Mouse (Mus musculus) CH12.LX (cell line): ENCODE measurements around the gene Zfand6. TPM values are rescaled to one million over a fixed set of nuclear protein-coding genes. Genes with fewer than 3 reads are reported as not detected.
A peak's percentile ranks its signal among the peaks of the same experiment; 100 is the strongest.

ENCODE experiments used
- DNase-seq: peaks from one replicate; pipeline ENCODE4 v3.0.0-alpha.2; 2013; ENCODE audit errors: extremely low read depth
- H3K27ac ChIP-seq: 2 replicates; pipeline ENCODE4 v1.5.1; 2012; ENCODE audit warnings: low read depth, mild to moderate bottlenecking, control low read depth, moderate library complexity; ENCODE audit not compliant: insufficient read depth
- H3K27me3 ChIP-seq: replicated peaks from 2 replicates; pipeline ENCODE3; 2012; ENCODE audit warnings: inconsistent platforms
- H3K36me3 ChIP-seq, 2 experiments: replicated peaks in 1 of 2; 2 replicates each; pipeline versions ENCODE3 to v1.6.1; 2012; ENCODE audit warnings: inconsistent platforms in 1 of 2, low read length in 1 of 2, mild to moderate bottlenecking in 1 of 2, mixed read lengths in 1 of 2, moderate library complexity in 1 of 2; ENCODE audit not compliant: control insufficient read depth in 1 of 2, insufficient read depth in 1 of 2
- H3K4me1 ChIP-seq, 2 experiments: 2 replicates each; pipeline ENCODE4 v1.6.1; 2012; ENCODE audit warnings: inconsistent platforms in 1 of 2, moderate library complexity in 1 of 2; ENCODE audit not compliant: insufficient read depth in 2 of 2, control insufficient read depth in 1 of 2
- H3K4me2 ChIP-seq: 2 replicates; pipeline ENCODE4 v1.6.1; 2012; ENCODE audit warnings: low read depth, mild to moderate bottlenecking, control low read depth; ENCODE audit not compliant: poor library complexity, insufficient read depth, severe bottlenecking
- H3K4me3 ChIP-seq, 3 experiments: fragments of 150-350 bp in 1 of 3; sonication (generic) in 1 of 3; replicated peaks in 1 of 3; 2 replicates each; pipeline versions ENCODE3 to v1.5.1; 2011 to 2012; ENCODE audit warnings: low read depth in 2 of 3, low read length in 2 of 3, mild to moderate bottlenecking in 2 of 3, moderate library complexity in 2 of 3, control low read depth in 1 of 3, improper control_type of control experiment in 1 of 3, inconsistent platforms in 1 of 3, mixed read lengths in 1 of 3; ENCODE audit not compliant: poor library complexity in 1 of 3
- H3K79me2 ChIP-seq: replicated peaks from 2 replicates; pipeline ENCODE4 v1.6.1; 2012; ENCODE audit warnings: mild to moderate bottlenecking, moderate library complexity; ENCODE audit not compliant: control insufficient read depth, poor library complexity, insufficient read depth, severe bottlenecking; ENCODE audit errors: extremely low read depth
- H3K9ac ChIP-seq: 2 replicates; pipeline ENCODE4 v1.6.1; 2012; ENCODE audit warnings: low read depth, mild to moderate bottlenecking, control low read depth, moderate library complexity; ENCODE audit not compliant: insufficient read depth
- H3K9me3 ChIP-seq: replicated peaks from 2 replicates; pipeline ENCODE3; 2012; ENCODE audit warnings: low read length, inconsistent platforms, mixed read lengths
- ELF1 ChIP-seq: IDR thresholded peaks from 2 replicates; pipeline ENCODE4 v1.6.1; 2014; ENCODE audit warnings: low read depth, mild to moderate bottlenecking, inconsistent platforms, low read length, improper control_type of control experiment
- MAZ ChIP-seq: IDR thresholded peaks from 2 replicates; pipeline ENCODE4 v1.6.1; 2012; ENCODE audit warnings: low read depth, mild to moderate bottlenecking, inconsistent platforms, low read length, improper control_type of control experiment, moderate library complexity
- MXI1 ChIP-seq: IDR thresholded peaks from 2 replicates; pipeline ENCODE4 v1.6.1; 2011; ENCODE audit warnings: mild to moderate bottlenecking, low read depth, low read length, improper control_type of control experiment
- PAX5 ChIP-seq: IDR thresholded peaks from 2 replicates; pipeline ENCODE4 v1.6.1; 2012; ENCODE audit warnings: low read length, inconsistent platforms, mixed read lengths
- RAD21 ChIP-seq: IDR thresholded peaks from 2 replicates; pipeline ENCODE4 v1.6.1; 2011; ENCODE audit warnings: low read depth, mild to moderate bottlenecking, low read length, improper control_type of control experiment, moderate library complexity
- SIN3A ChIP-seq: IDR thresholded peaks from 2 replicates; pipeline ENCODE4 v1.6.1; 2012; ENCODE audit warnings: low read length, improper control_type of control experiment, inconsistent platforms
- TBP ChIP-seq: conservative IDR thresholded peaks from 2 replicates; pipeline ENCODE4 v1.6.1; 2011; ENCODE audit warnings: low read depth, low read length, improper control_type of control experiment
- TCF12 ChIP-seq: IDR thresholded peaks from 2 replicates; pipeline ENCODE4 v1.6.1; 2014; ENCODE audit warnings: low read depth, mild to moderate bottlenecking, inconsistent platforms, low read length, improper control_type of control experiment
- USF1 ChIP-seq: IDR thresholded peaks from 2 replicates; pipeline ENCODE4 v1.6.1; 2014; ENCODE audit warnings: low read depth, mild to moderate bottlenecking, inconsistent platforms, low read length, improper control_type of control experiment
- USF2 ChIP-seq: conservative IDR thresholded peaks from 2 replicates; pipeline ENCODE4 v1.6.1; 2011; ENCODE audit warnings: low read depth, low read length, improper control_type of control experiment
- ZC3H11A ChIP-seq: IDR thresholded peaks from 2 replicates; pipeline ENCODE4 v1.6.1; 2012; ENCODE audit warnings: low read depth, mild to moderate bottlenecking, inconsistent platforms, low read length, improper control_type of control experiment
- dilution Hi-C: fragments of 300-500 bp; cut with MboI; formaldehyde crosslinking; loops from 2 replicates; pipeline ENCODE4 v1.14.3; 2020; ENCODE audit warnings: low sequenced_read_pairs; ENCODE audit not compliant: extremely low pct_unique_long_range_greater_than_20kb, extremely low pct_ligation_motif_present
- in situ Hi-C: fragments of 300-500 bp; cut with MboI; formaldehyde crosslinking; loops from 3 replicates; pipeline ENCODE4 v1.14.3; 2019; ENCODE audit warnings: low sequenced_read_pairs, low pct_ligation_motif_present, low pct_unique_long_range_greater_than_20kb, mixed read lengths
- polyA plus RNA-seq: library from polyadenylated mRNA; unstranded; fragments of >175 nt; gene quantifications from 2 replicates; pipeline ENCODE4 v1.2.1, GENCODE M21; 2012; ENCODE audit warnings: low read depth; ENCODE audit not compliant: insufficient read length
- total RNA-seq, 2 experiments: library from RNA; depleted of rRNA; stranded (reverse); fragments of 300-350 nt in 1 of 2; fragments of >200 nt in 1 of 2; gene quantifications; 2 replicates each; pipeline ENCODE4 v1.2.3; 2012 to 2014

Zfand6 gene
- total and polyA plus RNA-seq, 3 experiments, result 57.5 to 196 (median 78.0) TPM

GRCm38 (mm10) chr7:84687653-84688580, 1.8 kb downstream of the Zfand6 start (continued):
- TF ChIP-seq MAZ, result no peak
- no peak for TF ChIP-seq SIN3A
- no peak for TF ChIP-seq TBP
- TF ChIP-seq ELF1, result no peak
- no peak for TF ChIP-seq TCF12
- TF ChIP-seq, all 38 proteins: peak for 3

DNA sequence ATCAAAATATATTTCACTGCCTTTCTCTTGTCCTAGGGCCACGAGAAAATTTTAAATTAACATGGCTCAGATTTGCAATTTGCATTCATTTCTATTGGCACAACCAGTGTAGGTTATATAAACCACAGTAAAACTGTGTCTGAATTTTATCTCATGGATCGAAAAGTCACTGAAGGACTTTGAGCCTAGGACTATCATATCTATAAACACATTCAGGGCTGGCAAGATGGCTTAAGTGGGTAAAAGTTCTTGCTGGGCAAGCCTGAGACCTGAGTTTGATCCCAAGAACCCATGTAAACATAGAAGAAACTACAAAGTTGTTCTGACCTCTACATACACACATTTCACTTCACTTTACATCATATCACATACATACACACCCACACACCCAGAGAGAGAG, 3.4 kb downstream of the Zfand6 start:
- dilution Hi-C loops (no loop called here), in situ Hi-C loops (loop anchor here (10.0 kb wide), 1 partner anchor 72 kb away; no protein-coding TSS in a partner anchor)
- H3K9ac ChIP-seq, result peak overlapping the region; percentile 39; the same call in 1 of the 2 replicates
- peaks cover 2 to 44% of the 10 kb centered on the region in 2 experiments; a peak in 3 of 4 replicates for H3K4me1 ChIP-seq
- H3K27me3 ChIP-seq, result no peaks in the 10 kb centered on the region
- DNase-seq, result no peak
- H3K27ac ChIP-seq, result no peak overlapping the region
- no peaks in the 10 kb centered on the region for H3K36me3 ChIP-seq
- TF ChIP-seq RAD21, result no peak
- no peak for TF ChIP-seq PAX5
- TF ChIP-seq USF1, result no peak
- no peak for TF ChIP-seq MXI1
- TF ChIP-seq ZC3H11A, result no peak
- H3K9me3 ChIP-seq, result no peaks in the 10 kb centered on the region
- no peak overlapping the region for H3K4me3 ChIP-seq
- H3K79me2 ChIP-seq, result peaks cover 77% of the 10 kb centered on the region
- H3K4me2 ChIP-seq, result peak overlapping the region; percentile 84

DNA sequence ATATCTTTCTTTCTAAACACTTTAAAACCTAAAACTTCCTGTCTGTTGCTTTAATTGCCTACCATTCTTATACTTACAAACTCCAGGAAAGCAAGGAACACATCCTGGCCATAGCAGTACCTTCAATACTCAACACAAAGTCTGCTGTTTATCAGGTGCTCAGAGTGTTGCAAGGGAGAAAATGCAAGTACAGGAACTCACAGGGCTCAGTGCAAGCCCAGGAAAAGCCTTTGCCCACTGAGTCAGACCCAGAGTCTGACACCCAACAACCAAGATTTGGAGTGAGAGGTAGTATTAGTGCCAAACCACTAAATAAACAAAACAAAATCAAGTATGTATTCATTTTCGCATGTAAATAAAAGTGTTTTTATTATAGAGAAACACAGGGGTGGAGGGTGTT, 5.1 kb downstream of the Zfand6 start:
- DNase-seq, result no peak
- Histone ChIP-seq H3K4me1 (peaks cover 2 to 50% of the 10 kb centered on the region in 2 experiments; a peak in 3 of 4 replicates), H3K4me2 (no peak overlapping the region), H3K27me3 (no peaks in the 10 kb centered on the region), H3K9me3 (no peaks in the 10 kb centered on the region), H3K9ac (no peak overlapping the region), H3K27ac (no peak overlapping the region), H3K36me3 (no peaks in the 10 kb centered on the region), H3K4me3 (no peak overlapping the region), H3K79me2 (peaks cover 88% of the 10 kb centered on the region)
- TF ChIP-seq USF2, result no peak
- dilution Hi-C loops (no loop called here), in situ Hi-C loops (loop anchor here (10.0 kb wide), 1 partner anchor 70 kb away; no protein-coding TSS in a partner anchor)
